Mouse (Mus musculus) hindbrain, embryonic 12.5 days (tissue): ENCODE data around the gene Ptms. TPM values are rescaled to one million over a fixed set of nuclear protein-coding genes. Genes with fewer than 3 reads are reported as not detected.
A peak's percentile ranks its signal among the peaks of the same experiment; 100 is the strongest.

ENCODE experiments used
- ATAC-seq: fragments of 200-750 bp; cut with Nextera tagmentation; 2 replicates; pipeline ENCODE4 v1.8.0; 2017; ENCODE audit warnings: moderate TSS enrichment; ENCODE audit not compliant: low FRiP score
- H3K27ac ChIP-seq: fragments of 300-500 bp; sonication (generic); 2 replicates; pipeline ENCODE4 v1.5.1; 2016; ENCODE audit warnings: mild to moderate bottlenecking
- H3K27me3 ChIP-seq: fragments of 300-500 bp; sonication (generic); 2 replicates; pipeline ENCODE4 v1.6.1; 2016; ENCODE audit warnings: mild to moderate bottlenecking
- H3K36me3 ChIP-seq: fragments of 300-500 bp; sonication (generic); 2 replicates; pipeline ENCODE4 v1.6.1; 2016; ENCODE audit warnings: mild to moderate bottlenecking
- H3K4me1 ChIP-seq: fragments of 300-500 bp; sonication (generic); 2 replicates; pipeline ENCODE4 v1.6.1; 2016
- H3K4me2 ChIP-seq: fragments of 300-500 bp; sonication (generic); replicated peaks from 2 replicates; pipeline ENCODE4 v1.6.1; 2016; ENCODE audit warnings: mild to moderate bottlenecking
- H3K4me3 ChIP-seq: fragments of 300-500 bp; sonication (generic); 2 replicates; pipeline ENCODE4 v1.5.1; 2016; ENCODE audit warnings: mild to moderate bottlenecking
- H3K9ac ChIP-seq: fragments of 300-500 bp; sonication (generic); 2 replicates; pipeline ENCODE4 v1.6.1; 2016; ENCODE audit warnings: mild to moderate bottlenecking, moderate library complexity
- H3K9me3 ChIP-seq: fragments of 300-500 bp; sonication (generic); replicated peaks from 2 replicates; pipeline ENCODE4 v1.6.1; 2016; ENCODE audit warnings: mild to moderate bottlenecking
- WGBS: fragments of 180-500 bp; shearing (Covaris S2); methylation state at CpG from one replicate; pipeline ENCODE4 v1.1.7; 2016; 5-methylcytosine and 5-hydroxymethylcytosine counted together
- polyA plus RNA-seq: library from polyadenylated mRNA; unstranded; fragments of >200 nt; fragmentation: Nextera tagmentation; extraction: Ambion mirVana; gene quantifications from 2 replicates; pipeline ENCODE4 v1.2.1, GENCODE M21; 2016

The Ptms gene
- polyA plus RNA-seq, 1 experiment from 2014 or later: 707 TPM

DNA sequence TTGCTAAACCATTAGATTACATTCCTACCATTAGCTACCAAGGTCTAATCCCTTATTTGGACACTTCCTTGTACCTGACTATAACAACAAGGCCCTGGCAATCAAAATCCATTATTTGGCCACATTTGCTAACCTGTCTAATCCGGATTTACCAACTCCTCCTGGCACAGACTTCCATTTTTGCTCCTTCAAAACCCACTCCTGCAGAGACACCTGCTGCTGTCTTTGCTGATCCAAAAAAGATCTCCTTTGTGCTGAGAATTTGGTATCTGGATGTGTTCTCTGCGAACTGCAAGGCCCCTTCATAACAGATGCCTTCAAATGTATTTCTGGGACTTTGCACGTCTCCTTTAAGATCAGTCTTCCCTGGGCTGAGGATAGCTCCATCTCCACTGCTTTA lies 23.6 kb upstream of the Ptms start:
- 93% methylated on average over 3 of the region's 3 CpGs for WGBS
- H3K4me3 ChIP-seq: no peak overlapping the region

DNA sequence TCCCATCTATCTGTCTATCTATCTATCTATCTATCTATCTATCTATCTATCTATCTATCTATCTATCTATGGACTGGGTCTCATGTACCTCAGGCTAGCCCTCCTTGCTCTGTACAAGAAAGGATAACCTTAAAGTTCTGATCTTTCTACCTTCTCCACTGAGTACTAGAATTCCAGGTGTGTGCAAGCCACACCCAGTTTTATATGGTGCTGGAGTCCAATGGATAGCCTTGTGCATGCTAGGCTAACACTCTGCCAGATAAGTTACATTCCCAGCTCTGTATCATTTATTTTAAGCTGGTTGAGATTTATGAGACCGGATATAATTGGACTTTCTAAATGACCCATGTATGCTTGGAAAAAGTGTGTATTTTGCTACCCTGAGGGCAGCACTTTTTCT lies 21.8 kb upstream of the Ptms start:
- H3K9ac ChIP-seq: no peak overlapping the region
- 95% methylated on average over 1 of the region's 1 CpGs for WGBS
- no peaks in the 10 kb centered on the region for H3K4me1 ChIP-seq

More for the DNA sequence above, 23.6 kb upstream of the Ptms start:
- no peak overlapping the region for H3K4me2 ChIP-seq
- no peaks in the 10 kb centered on the region for H3K27me3 ChIP-seq
- no peak for ATAC-seq
- H3K4me1 ChIP-seq: no peaks in the 10 kb centered on the region
- no peaks in the 10 kb centered on the region for H3K9me3 ChIP-seq
- H3K36me3 ChIP-seq: peaks cover 13% of the 10 kb centered on the region
- H3K27ac ChIP-seq: no peak overlapping the region
- H3K9ac ChIP-seq: no peak overlapping the region

DNA sequence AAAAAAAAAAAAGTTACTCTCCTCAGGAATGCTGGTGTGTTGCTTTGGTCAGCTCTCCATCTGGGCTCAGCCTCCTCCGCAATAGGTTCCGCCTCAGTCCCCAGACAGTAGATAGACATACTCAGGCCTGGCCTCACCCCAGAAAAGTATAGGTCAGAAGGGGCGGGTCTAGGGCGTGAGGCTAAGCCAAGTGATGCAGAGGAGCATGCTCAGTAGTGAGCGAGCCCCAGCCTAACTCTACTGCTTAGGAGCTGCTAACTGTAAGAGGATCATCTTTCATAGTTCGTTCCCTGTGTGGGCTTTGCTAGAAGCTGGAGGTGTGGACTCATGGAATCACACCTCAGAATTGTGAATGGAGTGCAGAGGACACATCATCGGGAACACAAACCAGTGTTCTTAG lies 18.7 kb upstream of the Ptms start:
- no peak overlapping the region for H3K9ac ChIP-seq
- no peak overlapping the region for H3K27ac ChIP-seq
- no peaks in the 10 kb centered on the region for H3K27me3 ChIP-seq
- no peaks in the 10 kb centered on the region for H3K9me3 ChIP-seq
- ATAC-seq: no peak
- H3K4me2 ChIP-seq: no peak overlapping the region
- H3K4me3 ChIP-seq: no peak overlapping the region
- no peaks in the 10 kb centered on the region for H3K4me1 ChIP-seq
- H3K36me3 ChIP-seq: peaks cover 57% of the 10 kb centered on the region
- WGBS: 95% methylated on average over 7 of the region's 7 CpGs

More for the DNA sequence above, 21.8 kb upstream of the Ptms start:
- Histone ChIP-seq H3K27ac (no peak overlapping the region), H3K27me3 (no peaks in the 10 kb centered on the region), H3K4me3 (no peak overlapping the region), H3K36me3 (peaks cover 26% of the 10 kb centered on the region), H3K4me2 (no peak overlapping the region), H3K9me3 (no peaks in the 10 kb centered on the region)
- no peak for ATAC-seq

DNA sequence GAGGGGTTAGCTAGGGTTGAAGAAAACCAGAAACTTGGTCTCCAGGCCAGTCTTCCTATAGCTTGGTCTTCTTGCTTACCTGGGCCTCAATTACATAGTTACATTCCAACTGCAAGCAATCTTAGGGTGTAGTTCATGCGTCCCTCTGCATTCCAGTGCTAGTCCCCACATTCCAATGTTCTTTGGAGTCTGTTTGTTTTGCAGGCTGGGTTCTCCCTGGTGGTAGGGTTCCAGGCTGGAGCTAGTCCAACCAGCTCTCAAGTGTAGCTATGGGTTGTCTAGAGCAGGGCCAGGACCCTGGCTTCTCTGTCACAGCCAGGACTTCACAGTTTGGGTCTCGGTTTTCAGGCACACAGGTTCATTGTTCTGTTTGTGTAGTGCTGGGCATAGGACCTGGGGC lies 17.6 kb upstream of the Ptms start:
- Histone ChIP-seq H3K27me3 (no peaks in the 10 kb centered on the region), H3K9me3 (no peaks in the 10 kb centered on the region), H3K4me3 (no peak overlapping the region), H3K4me2 (no peak overlapping the region), H3K4me1 (peaks cover 6% of the 10 kb centered on the region), H3K36me3 (peaks cover 64% of the 10 kb centered on the region), H3K27ac (no peak overlapping the region), H3K9ac (no peak overlapping the region)
- ATAC-seq: no peak
- WGBS: 94% methylated on average over 2 of the region's 2 CpGs

DNA sequence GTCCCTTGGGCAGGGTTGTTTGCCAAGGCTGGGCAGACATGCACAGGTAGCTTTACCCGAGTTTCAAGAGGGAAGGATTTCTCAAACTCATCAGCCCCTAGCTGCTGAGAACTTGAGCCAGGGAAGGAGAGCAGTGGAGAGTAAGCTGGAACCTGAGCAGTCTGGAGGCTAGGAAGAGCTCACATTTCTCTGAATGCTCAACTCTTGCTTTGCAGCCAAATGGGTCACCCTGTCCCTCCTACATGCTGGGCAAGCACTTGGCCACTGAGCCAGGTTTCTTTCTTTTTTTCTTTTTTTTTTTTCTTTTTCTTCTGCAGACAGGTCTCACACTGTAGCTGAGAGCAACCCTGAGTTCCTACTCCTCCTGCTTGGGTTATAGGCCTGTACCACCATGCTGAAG lies 16.8 kb upstream of the Ptms start:
- Histone ChIP-seq H3K27ac (no peak overlapping the region), H3K4me2 (no peak overlapping the region), H3K36me3 (peaks cover 64% of the 10 kb centered on the region), H3K9ac (no peak overlapping the region), H3K27me3 (no peaks in the 10 kb centered on the region), H3K4me1 (peaks cover 12% of the 10 kb centered on the region), H3K4me3 (no peak overlapping the region), H3K9me3 (no peaks in the 10 kb centered on the region)
- 91% methylated on average over 1 of the region's 1 CpGs for WGBS
- no peak for ATAC-seq

DNA sequence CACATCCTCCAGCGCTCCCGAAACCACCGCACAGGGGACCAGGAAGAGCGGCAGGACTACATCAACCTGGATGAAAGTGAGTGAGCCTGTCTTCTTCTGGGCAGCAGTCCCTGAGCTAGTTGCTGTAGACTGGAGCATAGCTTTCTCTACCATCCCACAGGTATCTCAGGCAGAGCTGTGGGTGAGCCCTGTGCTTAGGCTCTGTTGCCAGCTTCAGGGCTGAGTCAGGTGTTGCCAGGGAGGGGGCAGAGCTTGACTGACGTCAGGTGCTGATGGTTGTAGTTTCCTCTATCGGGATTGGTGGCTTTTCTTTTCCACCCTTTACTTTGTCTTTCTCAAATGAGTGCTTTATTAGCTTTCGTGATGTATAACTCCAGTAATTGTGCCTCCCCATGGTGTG lies 14.8 kb upstream of the Ptms start:
- no peak overlapping the region for H3K4me3 ChIP-seq
- no peak overlapping the region for H3K27ac ChIP-seq
- H3K4me2 ChIP-seq: no peak overlapping the region
- no peak overlapping the region for H3K9ac ChIP-seq
- peaks cover 18% of the 10 kb centered on the region for H3K4me1 ChIP-seq
- no peak for ATAC-seq
- peaks cover 60% of the 10 kb centered on the region for H3K36me3 ChIP-seq
- 94% methylated on average over 7 of the region's 7 CpGs for WGBS
- H3K9me3 ChIP-seq: no peaks in the 10 kb centered on the region
- no peaks in the 10 kb centered on the region for H3K27me3 ChIP-seq

DNA sequence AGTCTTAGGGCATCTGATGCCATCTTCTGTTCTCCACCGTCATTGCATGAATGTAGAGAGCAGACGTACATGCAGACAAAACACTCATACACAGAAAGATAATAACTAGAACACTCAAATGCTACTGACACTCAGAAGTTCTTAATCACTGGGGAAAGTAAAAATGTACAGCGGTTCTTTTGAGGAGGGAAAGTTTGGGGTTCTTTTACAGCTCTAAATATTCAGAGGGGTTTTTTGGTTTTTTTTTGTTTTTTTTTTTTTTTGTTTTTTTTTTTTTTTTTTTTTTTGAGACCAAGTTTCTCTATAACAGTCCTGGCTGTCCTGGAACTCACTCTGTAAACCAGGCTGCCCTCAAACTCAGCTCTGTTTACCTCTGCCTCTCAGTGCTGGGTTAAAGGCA lies 13.2 kb upstream of the Ptms start:
- Histone ChIP-seq H3K36me3 (peaks cover 49% of the 10 kb centered on the region), H3K4me1 (peaks cover 18% of the 10 kb centered on the region), H3K9me3 (no peaks in the 10 kb centered on the region), H3K4me2 (no peak overlapping the region), H3K9ac (no peak overlapping the region), H3K27ac (no peak overlapping the region), H3K27me3 (no peaks in the 10 kb centered on the region), H3K4me3 (peak overlapping the region; percentile 95; the same call in 1 of the 2 replicates)
- ATAC-seq: no peak
- WGBS: 93% methylated on average over 3 of the region's 3 CpGs

DNA sequence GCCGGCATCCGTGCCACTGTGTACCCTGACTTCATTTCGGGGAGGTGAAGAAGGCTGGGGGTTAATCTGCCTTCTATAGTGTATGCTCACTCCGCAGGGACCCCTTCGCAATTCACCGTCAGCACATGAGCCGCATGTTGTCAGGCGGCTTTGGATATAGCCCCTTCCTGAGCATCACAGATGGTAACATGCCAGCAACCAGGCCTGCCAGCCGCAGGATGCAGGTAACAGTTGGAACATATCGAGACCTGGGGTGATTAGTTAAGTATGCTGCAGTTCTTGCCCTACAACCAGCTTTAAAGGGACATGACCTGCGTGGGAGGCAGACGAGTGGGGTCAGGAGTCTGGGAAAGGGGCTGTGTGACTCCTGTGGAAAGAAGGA lies 12.4 kb upstream of the Ptms start:
- Histone ChIP-seq H3K36me3 (peaks cover 41% of the 10 kb centered on the region), H3K4me3 (peak overlapping the region; percentile 95), H3K9ac (peak overlapping the region; percentile 98), H3K4me1 (peaks cover 18% of the 10 kb centered on the region), H3K27ac (peak overlapping the region; percentile 97), H3K9me3 (no peaks in the 10 kb centered on the region), H3K27me3 (no peaks in the 10 kb centered on the region), H3K4me2 (peak overlapping the region; percentile 95)
- no peak for ATAC-seq
- 51% methylated on average over 12 of the region's 12 CpGs for WGBS

DNA sequence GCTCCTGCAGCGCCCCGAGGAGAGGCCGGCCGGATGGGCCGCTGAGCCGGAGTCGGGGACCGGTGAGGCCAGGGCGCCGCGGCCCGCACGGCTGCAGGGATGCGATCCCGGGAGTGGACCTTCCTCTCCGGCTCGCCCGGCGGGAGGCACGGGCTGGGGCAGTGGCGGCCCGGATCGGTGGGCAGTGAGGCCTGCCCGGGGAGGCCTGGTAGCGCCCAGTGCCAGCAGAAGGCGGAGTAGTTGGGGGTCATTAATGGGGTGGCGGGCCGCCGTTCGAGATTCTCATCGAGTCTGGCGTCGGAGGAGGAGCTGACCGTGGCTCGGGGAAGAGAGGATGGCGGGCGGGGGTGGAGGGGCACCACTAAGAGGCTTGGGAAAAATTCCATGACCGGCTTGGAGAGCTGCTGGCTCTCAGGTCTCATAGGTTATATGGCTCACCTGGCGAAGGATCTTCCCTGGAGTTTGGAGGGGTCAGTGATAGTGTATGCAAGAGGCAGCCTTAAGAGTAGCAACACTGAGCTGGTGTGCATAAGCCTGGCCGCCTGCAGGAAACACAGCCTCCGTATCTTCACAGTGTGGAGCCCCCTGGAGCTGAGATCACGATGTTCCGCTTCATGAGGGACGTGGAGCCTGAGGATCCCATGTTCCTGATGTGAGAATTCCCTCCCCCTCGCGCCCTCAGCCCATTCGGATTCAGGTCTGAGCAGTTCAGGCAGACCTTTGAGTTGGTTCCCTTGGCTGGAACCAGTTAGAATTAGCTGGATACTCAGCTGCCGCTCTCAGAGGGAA lies 11.8 kb upstream of the Ptms start:
- peak overlapping the region; percentile 95 for H3K4me3 ChIP-seq
- peak overlapping the region; percentile 95 for H3K4me2 ChIP-seq
- H3K9ac ChIP-seq: peak overlapping the region; percentile 98
- H3K36me3 ChIP-seq: peaks cover 38% of the 10 kb centered on the region
- H3K9me3 ChIP-seq: no peaks in the 10 kb centered on the region
- H3K4me1 ChIP-seq: peaks cover 18% of the 10 kb centered on the region
- 2% methylated on average over 47 of the region's 48 CpGs for WGBS
- ATAC-seq: peak; percentile 69
- no peaks in the 10 kb centered on the region for H3K27me3 ChIP-seq
- H3K27ac ChIP-seq: peak overlapping the region; percentile 97

DNA sequence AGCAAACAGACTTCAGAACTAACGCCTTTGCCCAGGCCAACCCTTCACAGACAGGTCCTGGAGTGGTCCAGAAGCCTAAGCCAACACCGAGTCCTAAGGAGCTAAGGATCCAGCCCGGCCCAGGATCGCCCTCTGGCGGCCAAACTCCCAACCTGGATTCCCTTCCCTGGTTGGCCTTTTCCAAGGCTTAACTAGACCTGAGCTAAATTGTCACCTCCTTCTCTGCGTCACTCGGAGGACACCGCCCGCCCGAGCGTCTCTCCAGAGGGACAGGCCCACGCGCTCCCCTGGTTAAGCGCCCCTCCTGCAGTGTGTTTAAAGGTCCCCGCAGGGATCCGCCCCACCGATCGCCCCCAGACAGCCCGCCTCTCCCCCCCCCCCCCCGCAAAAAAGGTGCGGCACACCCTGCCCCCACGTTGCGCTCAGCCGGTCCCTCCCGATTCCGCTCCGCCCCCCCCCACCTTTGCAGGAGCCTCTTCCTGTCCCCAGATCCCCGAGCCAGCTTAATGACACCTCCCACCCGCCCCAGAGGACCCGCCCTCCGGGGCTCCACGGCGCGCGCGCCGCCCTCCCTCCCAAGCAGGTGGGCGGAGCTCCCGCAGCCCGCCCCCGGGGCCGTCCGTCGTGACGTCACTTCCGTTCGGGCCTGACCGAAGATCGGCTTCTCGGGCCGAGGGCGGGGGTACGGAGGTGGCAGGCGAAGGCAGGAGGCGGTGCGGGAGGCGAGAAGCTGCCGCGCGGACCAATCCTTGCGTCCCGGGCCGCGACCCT lies 11.0 kb upstream of the Ptms start, which contains the start of gene Mlf2:
TSS of gene Mlf2 (plus strand) at position 633 of the 771 bp plus-strand sequence.
- H3K36me3 ChIP-seq: peaks cover 31% of the 10 kb centered on the region
- peak within 1 kb of the TSS; percentile 98 for H3K9ac ChIP-seq
- H3K4me1 ChIP-seq: peaks cover 18% of the 10 kb centered on the region
- H3K27ac ChIP-seq: peak within 1 kb of the TSS; percentile 97
- no peaks in the 10 kb centered on the region for H3K27me3 ChIP-seq
- under 1% methylated on average over 60 of the region's 64 CpGs for WGBS
- peak within 1 kb of the TSS; percentile 95 for H3K4me3 ChIP-seq
- peak; percentile 95 for ATAC-seq
- peak within 1 kb of the TSS; percentile 95 for H3K4me2 ChIP-seq
- H3K9me3 ChIP-seq: no peaks in the 10 kb centered on the region

DNA sequence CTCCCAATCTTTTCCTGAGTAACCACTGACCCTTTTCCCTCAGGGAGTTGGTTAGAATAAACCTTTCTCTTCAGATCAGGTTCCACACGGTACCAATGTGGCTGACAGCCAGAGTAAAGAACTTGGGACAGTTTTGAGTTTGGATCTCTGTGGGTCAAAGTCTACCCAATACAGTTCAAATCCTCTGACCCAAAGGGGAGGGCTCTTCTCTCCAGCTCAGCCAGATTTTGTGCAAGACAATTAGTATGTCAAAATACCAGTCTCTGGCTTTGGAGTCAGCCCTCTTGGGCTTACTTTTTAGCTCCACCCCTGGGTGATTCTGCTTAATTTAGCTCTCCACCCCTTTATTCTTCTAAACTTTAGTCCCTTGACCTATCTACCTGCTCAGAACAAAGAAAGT lies 10.3 kb upstream of the Ptms start:
- peak overlapping the region; percentile 95 for H3K4me2 ChIP-seq
- H3K4me3 ChIP-seq: peak overlapping the region; percentile 95
- H3K36me3 ChIP-seq: peaks cover 24% of the 10 kb centered on the region
- no peak for ATAC-seq
- H3K9ac ChIP-seq: peak overlapping the region; percentile 98
- H3K9me3 ChIP-seq: no peaks in the 10 kb centered on the region
- WGBS: 30% methylated on average over 1 of the region's 1 CpGs
- no peaks in the 10 kb centered on the region for H3K27me3 ChIP-seq
- H3K27ac ChIP-seq: peak overlapping the region; percentile 97
- H3K4me1 ChIP-seq: peaks cover 19% of the 10 kb centered on the region

DNA sequence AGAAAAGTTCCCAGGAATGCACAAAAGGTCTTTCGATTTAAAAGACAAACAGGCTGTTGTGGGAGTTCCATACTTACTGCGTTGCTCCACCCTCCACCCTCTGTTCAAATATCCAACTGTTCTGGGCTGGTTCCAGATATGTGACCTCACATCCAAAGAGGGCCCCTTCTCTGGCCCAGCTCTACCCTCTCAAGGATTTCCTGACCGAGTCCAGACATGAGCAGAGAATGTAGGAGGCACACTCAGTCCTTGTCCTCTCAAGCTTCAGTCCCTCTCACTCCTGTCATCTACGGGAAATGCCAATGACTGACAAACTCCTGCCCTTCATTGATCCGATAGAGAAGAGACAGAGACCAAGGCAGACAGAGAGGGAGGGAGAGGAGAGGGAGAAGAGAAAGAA lies 6.0 kb upstream of the Ptms start:
- Histone ChIP-seq H3K9me3 (no peaks in the 10 kb centered on the region), H3K4me1 (peaks cover 13% of the 10 kb centered on the region), H3K4me2 (no peak overlapping the region), H3K36me3 (no peaks in the 10 kb centered on the region), H3K4me3 (no peak overlapping the region), H3K27ac (no peak overlapping the region), H3K27me3 (no peaks in the 10 kb centered on the region), H3K9ac (no peak overlapping the region)
- 55% methylated on average over 5 of the region's 5 CpGs for WGBS
- ATAC-seq: no peak
